Mouse (Mus musculus) right cerebral cortex, adult 2 months (tissue): ENCODE measurements at regions not wholly inside any gene's neighbourhood (a gene's known extent, or its start where the extent isn't known, plus 50 kb on each side); places are given as distances from the start of the nearest gene placed in this dataset.
A peak's percentile ranks its signal among the peaks of the same experiment; 100 is the strongest.

Experiments used
- DNase-seq, 2 experiments: peaks; one replicate each; pipeline ENCODE4 v3.0.0; 2021 to 2022; ENCODE audit warnings: low spot score in 2 of 2

DNA sequence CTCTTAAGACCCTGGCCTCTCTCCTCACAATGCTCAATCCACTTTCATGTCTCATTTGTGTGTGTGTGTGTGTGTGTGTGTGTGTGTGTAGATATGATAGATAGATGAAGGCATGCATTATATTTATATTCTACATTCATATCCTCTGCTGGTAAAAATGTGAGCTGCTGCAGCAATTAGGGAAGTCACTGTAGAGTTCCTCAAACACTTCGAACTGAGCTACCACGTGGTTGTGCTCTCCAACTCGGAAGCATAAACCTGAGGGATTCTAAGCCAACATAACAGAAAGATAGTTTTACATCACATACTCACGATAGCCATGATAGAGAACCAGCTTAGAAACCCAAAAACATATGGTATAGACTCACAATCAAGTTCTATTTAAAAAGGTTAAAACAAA is 565.5 kb upstream of the B3galt2 start:
- no peak for DNase-seq

DNA sequence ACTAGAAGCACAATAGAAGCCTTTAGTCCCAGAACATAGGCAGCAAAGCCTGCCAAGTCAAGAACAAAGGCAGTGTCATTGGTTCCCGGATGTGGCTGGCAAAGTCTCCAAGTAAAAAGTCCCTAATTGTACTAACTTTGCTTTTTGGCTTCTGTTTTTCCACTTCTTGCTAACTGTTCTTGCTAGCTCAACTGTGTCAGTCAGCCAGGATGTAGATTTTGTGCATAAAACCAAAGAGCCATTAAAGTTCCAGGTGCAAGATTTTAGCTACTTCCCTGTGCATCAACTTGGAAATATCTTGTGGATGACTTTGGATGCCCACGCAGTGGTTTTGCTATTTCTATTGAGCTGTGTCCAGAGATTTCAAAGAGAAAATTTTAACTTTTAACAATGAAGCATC is 560.0 kb upstream of the B3galt2 start:
- DNase-seq = no peak

DNA sequence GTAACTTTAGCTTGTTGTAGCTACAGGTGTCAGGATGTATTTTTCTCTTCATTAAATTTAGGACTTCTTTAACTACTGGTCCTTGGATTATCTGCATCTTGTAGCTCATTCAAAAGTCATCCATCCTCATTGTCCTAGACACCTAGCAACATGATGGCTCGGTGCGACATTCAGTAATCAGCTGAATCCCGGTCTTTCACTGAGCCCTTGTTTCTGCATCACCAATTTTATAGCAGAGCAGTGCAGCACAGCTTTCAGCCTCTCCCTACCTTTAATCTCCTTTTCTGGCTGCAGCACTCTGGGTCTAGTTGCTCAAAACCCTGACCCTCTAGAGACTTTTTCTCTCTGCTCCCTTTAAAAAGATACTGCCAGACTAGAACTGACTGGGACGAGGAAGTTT is 543.6 kb upstream of the B3galt2 start:
- no peak for DNase-seq

DNA sequence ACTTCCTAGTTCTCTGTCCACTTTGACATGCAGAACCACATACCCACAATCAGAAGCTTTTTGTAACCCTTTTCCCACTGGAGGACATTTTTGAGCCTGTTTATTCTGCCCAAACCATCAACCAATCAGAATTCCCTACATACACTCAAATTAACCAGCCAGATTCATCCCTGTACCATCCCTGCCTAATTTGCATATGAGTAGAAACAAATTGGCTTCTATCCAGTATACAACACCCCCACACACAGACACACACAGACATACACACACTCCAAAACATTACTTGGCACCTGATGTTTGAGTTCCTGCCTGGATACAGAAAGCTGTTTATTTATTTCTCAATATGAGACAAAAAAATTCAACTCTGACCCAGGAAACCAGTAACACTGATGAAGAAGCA is 542.2 kb upstream of the B3galt2 start:
- no peak for DNase-seq

DNA sequence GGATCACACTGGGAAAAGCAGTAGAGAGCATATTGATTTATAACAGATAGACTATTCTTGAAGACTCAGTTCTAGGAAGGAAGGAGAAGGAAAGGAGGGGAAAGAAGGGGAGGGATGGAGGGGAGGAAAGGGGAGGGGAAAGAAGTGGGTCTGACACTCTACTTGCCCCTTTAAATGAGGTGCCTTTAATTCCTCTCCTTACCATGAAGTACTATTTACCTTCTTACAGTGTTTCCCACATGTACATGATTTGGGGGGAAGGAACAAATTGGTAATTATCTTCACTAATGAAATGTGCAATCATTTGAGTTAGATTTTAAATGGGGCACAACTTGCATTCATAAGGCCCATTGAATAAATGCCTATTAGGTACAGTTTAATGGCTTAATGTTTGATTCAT is 518.3 kb upstream of the B3galt2 start:
- no peak for DNase-seq

DNA sequence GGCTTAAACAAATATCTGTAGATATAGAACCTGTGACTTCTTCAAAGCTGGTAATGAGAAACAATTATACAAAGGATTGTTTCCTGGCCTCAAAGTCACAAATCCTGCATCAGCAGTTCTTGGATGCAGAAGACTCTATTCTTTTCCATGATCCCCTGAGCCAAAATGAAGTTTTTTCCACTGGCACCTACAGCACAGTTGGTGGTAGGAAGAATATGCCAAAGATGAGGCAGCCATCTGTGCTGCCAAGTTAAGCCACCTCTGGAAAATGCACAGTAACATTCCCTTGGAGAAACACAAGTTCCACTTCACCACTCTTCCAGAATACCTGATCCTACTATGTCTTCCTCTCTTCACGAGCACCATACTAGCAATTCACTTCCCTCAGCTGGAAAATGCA is 510.2 kb upstream of the B3galt2 start:
- peak; percentile 7 to 10 for DNase-seq

DNA sequence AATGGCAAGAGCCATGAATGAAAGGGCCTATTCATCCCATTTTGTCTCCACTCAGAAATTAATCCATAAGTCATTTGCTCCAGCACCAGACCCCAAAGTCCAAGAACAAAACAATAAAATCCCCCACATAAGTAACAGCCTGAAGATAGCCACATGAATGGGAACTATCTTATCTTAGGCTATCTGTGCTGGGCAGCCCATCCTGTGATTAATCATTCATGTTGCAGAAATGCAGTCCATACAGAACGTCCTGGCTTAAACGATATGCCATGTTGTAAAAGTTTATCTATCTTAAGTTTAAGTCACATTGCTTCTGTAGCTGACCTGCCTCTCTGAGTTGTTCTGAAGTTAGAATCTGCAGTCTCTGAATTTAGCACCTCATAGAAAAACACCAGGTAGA is 507.7 kb upstream of the B3galt2 start:
- DNase-seq = no peak

DNA sequence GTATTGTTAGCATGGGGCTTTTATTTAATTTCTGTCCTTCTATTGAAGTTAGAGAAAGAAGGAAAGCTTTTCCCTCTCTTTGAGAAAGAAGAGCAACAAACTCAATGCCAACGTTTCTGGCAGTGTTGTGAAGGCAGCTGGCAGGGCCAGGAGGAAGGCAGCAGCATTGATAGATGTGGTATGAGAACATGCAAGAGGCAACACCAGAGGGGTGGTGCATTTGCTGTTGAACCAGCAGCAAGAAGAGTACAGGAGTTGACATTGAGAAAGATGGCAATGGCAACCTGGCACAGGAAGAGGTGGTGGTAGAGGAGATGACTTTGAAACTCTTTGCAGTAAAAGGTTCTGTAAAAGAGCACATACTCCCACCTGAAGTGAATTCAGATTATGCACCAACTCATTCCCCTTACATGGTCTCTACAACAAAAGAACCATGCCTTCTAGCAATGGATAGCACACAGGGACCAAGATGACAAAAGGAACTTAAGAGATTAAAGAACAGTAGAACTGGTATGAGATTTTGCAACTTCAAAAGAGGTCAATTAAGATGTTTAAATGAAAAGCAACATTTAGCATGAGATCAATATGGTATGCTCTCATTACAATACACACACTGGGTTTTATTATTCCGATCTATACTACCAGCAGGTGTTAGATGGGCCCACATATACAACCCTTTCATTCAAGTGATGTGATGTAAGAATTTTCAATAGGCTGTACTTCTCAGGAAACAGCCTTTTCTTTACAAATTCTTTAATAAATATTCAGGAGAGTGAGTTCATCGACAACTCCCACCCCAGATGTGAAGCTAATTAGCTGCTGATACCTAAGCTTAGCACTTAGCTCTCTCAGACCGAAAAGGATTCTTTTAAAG is 495.1 kb upstream of the B3galt2 start:
- no peak for DNase-seq

DNA sequence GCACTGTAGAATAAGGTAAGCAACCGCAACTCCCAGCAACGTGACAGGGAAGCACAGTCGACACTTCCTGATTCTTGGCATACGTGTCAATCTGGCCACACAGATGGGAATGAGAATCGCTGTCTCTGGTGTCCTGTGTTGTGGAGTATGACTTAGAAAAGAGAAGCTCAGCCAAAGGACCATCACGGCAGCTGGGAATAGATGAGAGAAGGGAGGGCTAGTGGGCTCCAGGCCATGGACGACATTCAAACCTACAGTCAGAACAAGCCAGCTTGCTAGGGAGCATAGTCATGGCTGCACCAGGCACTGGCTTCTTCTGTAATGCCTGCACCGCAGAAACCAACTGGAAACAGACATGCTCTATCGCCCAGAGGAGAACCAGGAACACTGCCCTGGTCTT is 469.2 kb upstream of the B3galt2 start:
- DNase-seq = no peak

DNA sequence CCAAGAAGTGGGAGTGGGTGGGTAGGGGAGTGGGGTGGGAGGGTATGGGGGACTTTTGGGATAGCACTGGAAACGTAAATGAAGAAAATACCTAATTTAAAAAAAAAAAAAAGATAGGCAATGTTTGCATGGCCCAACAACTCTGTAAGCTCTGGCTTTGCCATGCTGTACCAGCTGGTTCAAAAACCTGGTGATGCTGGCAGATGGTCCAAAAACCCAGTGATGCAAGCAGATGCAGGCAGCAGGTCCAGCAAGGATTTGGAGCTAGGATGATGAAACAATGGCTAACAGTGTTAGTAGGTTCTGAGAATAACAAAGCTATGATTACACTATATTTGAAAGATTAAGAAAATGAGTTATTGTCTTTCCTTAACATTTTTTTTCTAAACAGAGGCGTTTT is 466.6 kb upstream of the B3galt2 start:
- DNase-seq = peak in 1 of 2 experiments; percentile 9

DNA sequence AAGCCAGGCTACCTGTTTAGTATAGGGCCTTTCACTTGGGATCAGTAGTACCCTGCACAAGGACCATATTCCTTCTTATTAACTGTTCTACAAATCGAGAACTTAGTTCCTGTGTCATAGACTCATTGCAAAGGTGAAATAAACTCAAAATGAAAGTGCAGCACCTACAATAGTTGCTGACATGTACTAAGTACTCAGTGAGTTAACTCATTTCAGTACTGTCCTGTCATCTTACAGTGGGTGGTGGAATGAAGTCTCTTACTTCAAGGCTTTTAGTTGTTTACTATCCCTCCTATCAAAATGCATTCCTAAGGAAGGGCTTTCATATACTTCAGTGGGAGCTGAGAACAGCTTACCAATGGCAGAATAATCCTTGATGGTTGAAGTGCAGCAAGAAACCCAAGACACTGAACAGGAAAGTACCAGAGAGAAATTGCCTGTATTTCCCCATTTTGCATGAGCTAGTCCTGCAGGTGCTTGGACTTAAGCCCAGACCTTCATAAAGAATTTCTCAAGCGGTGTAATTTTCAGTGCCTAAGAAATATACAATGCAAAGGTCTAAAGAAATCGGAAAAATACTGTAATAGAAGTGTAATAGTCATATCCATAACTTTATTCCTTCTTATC is 448.2 kb upstream of the B3galt2 start:
- DNase-seq = no peak

DNA sequence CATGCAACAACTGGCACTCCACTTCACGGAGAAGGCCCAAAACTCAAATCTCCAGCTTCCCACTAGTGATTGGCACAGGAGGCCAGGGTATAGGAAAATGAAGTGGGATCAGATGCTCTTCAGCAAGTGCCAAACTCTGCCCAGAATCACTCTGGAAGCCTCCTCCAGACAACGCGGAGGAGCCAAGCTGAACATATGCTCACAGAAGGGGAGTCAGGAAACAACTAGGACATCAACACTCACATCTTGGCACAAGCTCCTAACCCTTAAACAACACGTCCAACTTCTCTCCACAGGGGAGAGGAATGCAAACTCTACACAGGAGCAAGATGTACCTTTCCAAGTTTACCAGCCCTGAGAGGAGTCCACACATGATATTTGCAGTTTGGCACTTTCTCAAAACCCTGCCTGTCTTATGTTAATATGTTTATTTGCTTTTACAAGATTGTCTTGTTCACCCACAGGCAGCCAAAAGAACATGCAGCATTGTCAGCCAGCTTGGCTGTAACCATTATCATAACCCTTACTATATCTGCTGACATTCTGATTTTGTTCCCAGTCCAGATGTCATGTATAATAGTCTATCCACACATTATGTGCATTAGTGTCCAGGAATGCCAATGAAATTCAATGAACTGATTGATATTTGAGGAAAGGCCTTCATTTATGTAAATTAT is 440.1 kb upstream of the B3galt2 start:
- peak; percentile 61 to 69 for DNase-seq

DNA sequence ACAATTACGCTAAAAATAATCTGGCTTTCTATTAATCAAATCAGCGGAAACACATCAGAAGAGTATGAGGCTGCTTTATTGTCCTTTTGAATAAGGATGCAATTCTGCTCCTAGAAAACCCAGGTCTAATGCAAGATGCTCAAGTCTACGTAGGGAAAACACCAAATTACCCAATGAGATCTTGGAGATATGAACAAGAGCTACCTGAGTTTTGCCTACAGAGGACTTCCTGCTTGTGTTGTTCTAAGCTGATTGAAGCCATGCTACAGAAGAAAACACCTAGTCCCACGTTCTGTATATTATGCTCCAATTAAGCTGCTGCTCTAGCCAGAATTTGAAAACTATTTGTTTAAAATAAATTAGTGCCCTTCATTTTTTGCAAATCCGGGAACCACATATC is 439.5 kb upstream of the B3galt2 start:
- DNase-seq = no peak

DNA sequence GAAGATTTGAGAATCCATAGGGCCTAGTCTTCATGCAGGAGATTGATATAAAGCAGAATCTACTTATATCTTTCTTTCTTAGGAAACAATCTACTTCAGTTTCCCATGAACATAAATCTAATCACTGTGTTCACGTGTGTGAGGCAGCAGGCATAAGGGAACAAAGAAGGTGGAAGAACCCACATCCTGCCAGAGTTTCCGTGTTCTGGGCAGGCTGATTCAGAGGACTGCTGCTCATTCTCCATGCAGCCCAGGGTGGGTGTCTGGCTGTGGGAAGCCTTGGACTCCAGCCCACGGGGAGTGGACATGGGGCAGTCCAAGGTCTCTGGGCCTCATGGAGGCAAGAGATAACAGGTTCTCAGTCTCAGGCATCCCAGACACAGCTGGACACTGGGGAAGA is 438.3 kb upstream of the B3galt2 start:
- DNase-seq = no peak

DNA sequence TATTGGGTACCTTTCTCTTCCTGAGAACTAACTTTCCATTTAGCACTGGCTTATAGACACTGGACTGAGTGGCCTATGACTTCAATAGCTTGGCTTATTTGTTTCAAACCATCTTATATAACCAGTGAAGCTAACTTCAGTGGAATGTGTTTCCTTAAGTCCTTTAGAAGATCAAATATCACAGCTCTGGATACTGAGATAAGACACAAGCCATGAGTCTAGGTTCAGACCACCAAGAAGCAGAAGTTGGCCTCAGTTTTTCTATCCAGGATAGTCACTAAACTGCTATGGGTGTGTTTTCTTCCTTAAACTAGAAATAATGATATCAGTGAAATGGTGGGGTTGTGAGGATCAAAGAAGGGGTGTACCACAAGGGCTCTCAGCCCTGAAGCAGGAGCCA is 436.4 kb upstream of the B3galt2 start:
- DNase-seq = no peak

DNA sequence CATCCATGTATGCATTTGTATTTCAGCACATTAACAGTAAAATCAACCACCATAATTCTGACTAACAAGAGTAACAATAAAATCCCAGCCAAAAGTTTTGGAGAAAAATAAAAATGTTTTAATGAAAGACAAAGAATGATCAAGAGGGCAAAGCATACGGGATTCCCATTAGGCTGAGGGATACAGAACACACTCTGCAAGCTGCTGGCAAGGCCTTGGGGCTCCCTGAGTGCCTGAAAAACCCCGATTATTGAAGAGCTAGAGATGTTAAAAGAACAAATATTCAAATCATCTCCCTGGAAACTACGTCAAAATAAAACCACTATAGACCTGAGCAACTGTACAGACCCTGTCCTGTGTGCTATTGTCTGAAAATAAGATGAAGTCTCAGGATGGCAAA is 433.5 kb upstream of the B3galt2 start:
- DNase-seq = no peak

DNA sequence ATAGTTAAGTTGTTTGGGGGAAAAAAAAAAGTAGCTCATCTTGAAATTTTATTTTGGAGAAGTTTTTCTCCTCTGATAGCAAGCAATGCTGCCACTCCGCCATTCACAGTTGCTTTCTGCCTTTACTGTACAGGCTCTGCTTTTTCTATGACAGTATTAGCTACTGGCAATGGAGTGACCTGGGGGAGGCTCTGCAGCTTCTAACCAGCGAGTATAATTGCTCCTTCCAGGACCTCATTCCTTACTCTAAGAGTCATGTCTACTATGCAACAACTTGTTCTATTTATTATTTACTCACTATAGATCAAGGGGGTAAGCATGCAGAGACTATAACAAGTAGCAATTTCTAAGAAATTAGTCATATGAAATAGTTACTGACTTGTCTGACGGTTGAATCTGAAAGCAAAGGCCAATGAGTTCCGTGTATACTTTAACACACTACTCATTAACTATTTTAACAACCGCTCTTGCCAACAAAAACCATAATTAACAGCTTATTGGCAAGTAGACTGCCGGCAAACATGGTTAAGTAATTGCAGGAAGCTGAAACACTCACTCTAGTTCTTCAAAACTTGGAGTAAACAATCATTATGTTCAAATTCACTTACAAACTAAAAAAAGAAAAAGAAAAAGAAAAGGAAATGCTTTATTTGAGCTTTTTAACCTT is 432.9 kb upstream of the B3galt2 start:
- DNase-seq = no peak

DNA sequence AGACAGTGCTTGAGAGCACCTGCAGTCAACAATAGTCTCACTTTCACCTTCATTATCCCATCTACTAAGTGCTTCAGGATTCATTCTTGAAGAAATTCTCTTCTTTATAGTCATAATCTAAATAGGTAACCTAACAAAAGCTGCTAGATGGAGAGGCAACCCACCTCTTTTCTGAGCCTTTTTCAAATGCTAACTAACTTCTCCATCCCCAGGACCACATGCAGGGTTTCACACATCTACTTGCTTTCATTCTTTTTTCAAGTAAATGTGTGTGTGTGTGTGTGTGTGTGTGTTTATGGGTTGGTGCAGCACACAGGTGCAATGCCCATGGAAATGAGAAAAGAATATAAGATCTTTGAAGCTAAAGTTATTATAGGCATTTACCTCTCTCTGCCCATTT is 423.1 kb upstream of the B3galt2 start:
- DNase-seq = no peak

DNA sequence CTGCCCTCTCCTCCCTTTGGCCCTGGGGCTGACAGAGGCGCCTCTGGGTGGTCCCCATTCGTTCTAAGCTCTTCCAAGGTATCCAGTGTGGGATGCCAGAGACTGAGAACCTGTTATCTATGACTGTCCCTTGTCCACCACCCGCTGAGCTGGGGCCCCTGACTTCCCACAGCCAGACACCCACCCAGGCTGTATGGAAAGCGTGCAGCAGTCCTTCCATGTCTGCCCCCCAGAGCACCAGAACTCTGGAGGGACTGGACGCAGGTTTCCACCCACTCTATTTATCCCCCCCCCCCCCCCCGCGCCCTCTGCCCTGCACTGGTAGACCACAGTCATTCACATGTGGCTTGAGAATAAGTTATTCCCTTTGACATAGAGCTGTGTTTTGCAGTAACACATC is 408.5 kb upstream of the B3galt2 start:
- DNase-seq = no peak

DNA sequence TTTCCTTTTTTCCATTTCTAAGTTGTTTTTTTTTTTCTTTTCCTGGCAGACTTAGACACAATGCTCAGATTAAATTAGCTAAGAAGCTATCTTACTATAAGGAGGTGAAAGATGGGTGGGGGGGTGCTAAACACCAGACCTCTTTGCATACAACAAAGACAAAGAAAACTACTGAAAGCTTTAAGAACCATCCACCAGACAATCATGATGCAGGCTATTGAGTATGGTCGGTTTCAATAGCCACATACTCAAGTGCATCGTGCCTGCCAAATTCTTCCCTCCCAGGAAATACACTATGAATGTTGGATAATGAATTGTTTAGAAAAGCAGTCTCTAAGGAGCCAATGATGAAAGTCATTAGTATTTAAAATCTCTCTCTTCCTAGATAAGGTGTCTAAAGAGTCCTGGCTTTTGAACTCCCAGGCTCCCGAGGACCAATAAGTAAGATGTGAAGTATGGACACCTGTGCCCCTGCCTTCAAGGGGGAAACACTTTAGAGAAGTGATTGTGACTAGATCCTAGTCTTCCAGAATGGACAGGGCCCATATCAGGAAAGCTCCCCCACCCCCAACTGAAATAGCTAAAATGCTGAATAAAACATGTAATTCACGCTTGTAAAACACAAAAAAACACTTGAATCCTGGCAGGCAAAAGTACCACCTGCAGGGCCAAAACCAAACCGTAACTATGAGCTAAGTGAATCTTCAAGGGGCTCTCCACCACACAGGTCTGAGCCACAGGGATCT is 381.8 kb upstream of the B3galt2 start:
- DNase-seq = no peak

DNA sequence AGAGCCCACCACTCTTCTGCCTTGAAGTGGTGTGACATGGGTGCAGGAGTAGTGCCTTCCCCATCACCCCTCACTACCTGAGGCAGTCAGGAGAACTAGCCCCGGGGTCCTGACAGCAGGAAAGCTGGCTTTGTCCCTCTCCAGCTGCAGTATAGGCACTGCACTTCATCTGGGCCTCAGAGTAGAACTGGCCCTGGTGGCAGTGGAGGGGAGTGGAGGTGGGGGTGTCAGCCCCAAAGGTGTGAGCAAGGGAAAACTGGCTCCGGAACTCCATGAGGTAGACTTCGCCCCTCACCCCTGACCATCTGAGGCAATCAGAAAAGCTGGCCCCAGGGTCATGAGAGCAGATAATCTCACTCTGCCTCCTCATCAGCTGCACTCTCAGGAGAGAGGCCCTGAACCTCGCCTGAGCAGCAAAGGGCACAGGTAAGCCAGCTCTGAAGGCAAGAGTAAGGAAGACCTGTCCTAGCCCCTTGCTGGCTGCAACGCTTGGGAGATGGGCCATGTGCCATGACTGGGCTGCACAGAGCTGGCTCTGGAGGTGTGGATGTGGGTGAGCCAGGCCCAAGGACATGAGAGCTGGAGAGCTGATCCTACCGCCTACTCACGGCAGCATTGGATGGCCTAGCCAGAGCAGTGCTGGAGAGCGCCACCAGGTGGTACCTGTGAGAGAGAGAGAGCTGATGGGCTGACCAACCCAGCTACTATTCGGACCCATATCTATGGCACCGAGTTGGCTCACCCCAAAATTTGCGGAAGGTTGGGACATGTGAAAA is 377.0 kb upstream of the B3galt2 start:
- no peak for DNase-seq
